Mouse (Mus musculus) cerebellum, postnatal 36 days (tissue): ENCODE measurements around the gene Ttc37.

ENCODE experiments used
- DNase-seq, 2 experiments: peaks; one replicate each; pipeline ENCODE4 v3.0.0; 2021 to 2022; ENCODE audit warnings: mixed read lengths in 2 of 2

Ttc37 gene

GRCm38 (mm10) chr13:76098493-76099303, at the start of gene Ttc37, which contains the start of gene Arsk:
Ttc37 (plus strand) TSS chr13:76098734.
Arsk (minus strand) TSS chr13:76098660.
- DNase-seq, result peak; percentile 92 to 93

- peak; percentile 69 to 71 for DNase-seq
Measured at GRCm38 (mm10) chr13:76055391-76056232, 42.9 kb upstream of the Ttc37 start.

GRCm38 (mm10) chr13:76056261-76056724, 42.2 kb upstream of the Ttc37 start:
- DNase-seq, result peak; percentile 84 to 85

GRCm38 (mm10) chr13:76056896-76057266, 41.7 kb upstream of the Ttc37 start, which contains the start of gene Gpr150:
Gpr150 (minus strand) TSS chr13:76056996.
- no peak for DNase-seq

GRCm38 (mm10) chr13:76057267-76058069, 41.1 kb upstream of the Ttc37 start:
- no peak for DNase-seq

GRCm38 (mm10) chr13:76059591-76059990, 38.9 kb upstream of the Ttc37 start:
- DNase-seq, result no peak

- DNase-seq, result no peak
Measured at GRCm38 (mm10) chr13:76062126-76062525, 36.4 kb upstream of the Ttc37 start.

- no peak for DNase-seq
Measured at GRCm38 (mm10) chr13:76062569-76062968, 36.0 kb upstream of the Ttc37 start.

- no peak for DNase-seq
Measured at GRCm38 (mm10) chr13:76063548-76063947, 35.0 kb upstream of the Ttc37 start.

- no peak for DNase-seq
Measured at GRCm38 (mm10) chr13:76064363-76064945, 34.1 kb upstream of the Ttc37 start.

GRCm38 (mm10) chr13:76074323-76074722, 24.2 kb upstream of the Ttc37 start:
- DNase-seq, result no peak

GRCm38 (mm10) chr13:76098116-76098492, 430 bp upstream of the Ttc37 start:
- peak in 1 of 2 experiments; percentile 52 for DNase-seq

- no peak for DNase-seq
Measured at GRCm38 (mm10) chr13:76101989-76102388, 3.5 kb downstream of the Ttc37 start.

GRCm38 (mm10) chr13:76109069-76109824, 10.7 kb downstream of the Ttc37 start:
- DNase-seq, result no peak

GRCm38 (mm10) chr13:76128799-76129198, 30.3 kb downstream of the Ttc37 start:
- DNase-seq, result no peak

- no peak for DNase-seq
Measured at GRCm38 (mm10) chr13:76132415-76132814, 33.9 kb downstream of the Ttc37 start.

- no peak for DNase-seq
Measured at GRCm38 (mm10) chr13:76138862-76139261, 40.3 kb downstream of the Ttc37 start.

GRCm38 (mm10) chr13:76141117-76141808, 42.7 kb downstream of the Ttc37 start:
- no peak for DNase-seq

- peak; percentile 17 to 33 for DNase-seq
Measured at GRCm38 (mm10) chr13:76150483-76150882, 51.9 kb downstream of the Ttc37 start.

- DNase-seq, result no peak
Measured at GRCm38 (mm10) chr13:76157099-76157498, 58.6 kb downstream of the Ttc37 start.

GRCm38 (mm10) chr13:76157508-76157907, 59.0 kb downstream of the Ttc37 start:
- DNase-seq, result no peak
